In genomic region chr10:84372161-84373095, GRCm38 (mm10) we compare ENCODE assay signal across 9 mouse cellular contexts.
DNase-seq lines count a peak whose midpoint lies in the region; ATAC-seq and TF ChIP-seq lines count a peak whose summit lies in the region.
"Had no signal": no experiment of that assay in that cellular context is flagged by ENCODE, and none has a peak within 500 bp of the region (broad histone marks: within the 10 kb centered on the region; RNA-seq: fewer than 3 reads in every experiment).

No protein-coding gene starts in this region.

- no peaks in the 10 kb centered on the region for H3K9me3 ChIP-seq in embryonic facial prominence, embryonic 11.5 days (replicated peaks; ENCODE audit: control insufficient read depth, low read length)
- H3K9me3 ChIP-seq in embryonic facial prominence, embryonic 10.5 days = no peaks in the 10 kb centered on the region
- H3K9me3 ChIP-seq in hindbrain, embryonic 14.5 days (ENCODE audit: control insufficient read depth, low read length) = no peaks in the 10 kb centered on the region
- H3K9me3 ChIP-seq in midbrain, embryonic 16.5 days (replicated peaks; ENCODE audit: control insufficient read depth, low read length, poor library complexity, severe bottlenecking) = no peaks in the 10 kb centered on the region
- no peaks in the 10 kb centered on the region for H3K9me3 ChIP-seq in liver, embryonic 11.5 days (ENCODE audit: control insufficient read depth, low read length)

- H3K4me3 ChIP-seq in embryonic facial prominence, embryonic 11.5 days (ENCODE audit: low read depth, low read length) = no peak overlapping the region
- H3K4me3 ChIP-seq in embryonic facial prominence, embryonic 10.5 days = no peak overlapping the region
- H3K4me3 ChIP-seq in hindbrain, embryonic 14.5 days (replicated peaks; ENCODE audit: low read length) = no peak overlapping the region
- H3K4me3 ChIP-seq in midbrain, embryonic 16.5 days (ENCODE audit: low read depth, low read length) = no peak overlapping the region
- H3K4me3 ChIP-seq in liver, embryonic 11.5 days (ENCODE audit: low read depth, low read length) = no peak overlapping the region

- no peak overlapping the region for H3K27ac ChIP-seq in embryonic facial prominence, embryonic 11.5 days (replicated peaks; ENCODE audit: low read depth, low read length)
- no peak overlapping the region for H3K27ac ChIP-seq in embryonic facial prominence, embryonic 10.5 days (replicated peaks)
- no peak overlapping the region for H3K27ac ChIP-seq in hindbrain, embryonic 14.5 days
- peak overlapping the region; percentile 13 for H3K27ac ChIP-seq in midbrain, embryonic 16.5 days (ENCODE audit: low read length)
- no peak overlapping the region for H3K27ac ChIP-seq in liver, embryonic 11.5 days (ENCODE audit: low read depth, low read length)

- no peak overlapping the region for H3K4me2 ChIP-seq in embryonic facial prominence, embryonic 11.5 days (ENCODE audit: low read depth, low read length)
- peak overlapping the region; percentile 25; the same call in 1 of the 2 replicates for H3K4me2 ChIP-seq in hindbrain, embryonic 14.5 days (replicated peaks)
- H3K4me2 ChIP-seq in midbrain, embryonic 16.5 days (ENCODE audit: low read length) = peak overlapping the region; percentile 18; the same call in 1 of the 2 replicates
- no peak overlapping the region for H3K4me2 ChIP-seq in liver, embryonic 11.5 days

- no peak for DNase-seq in embryonic facial prominence, embryonic 11.5 days (ENCODE audit: low spot score)
- DNase-seq in embryonic facial prominence, embryonic 10.5 days (ENCODE audit: low spot score) = no peak
- peak; percentile 77 for DNase-seq in brain, embryonic 14.5 days (ENCODE audit: low read depth)
- DNase-seq in hindbrain, embryonic 14.5 days (ENCODE audit: low spot score) = no peak
- no peak for DNase-seq in lung, postnatal 36 days
- no peak for DNase-seq in liver, embryonic 11.5 days (ENCODE audit: low spot score)
- no peak for DNase-seq in kidney, adult 8-10 months
- DNase-seq: adrenal gland, adult 8-10 months had no signal

- no peak overlapping the region for H3K9ac ChIP-seq in embryonic facial prominence, embryonic 11.5 days (replicated peaks; ENCODE audit: low read length)
- H3K9ac ChIP-seq in hindbrain, embryonic 14.5 days = peak overlapping the region; percentile 16; the same call in 1 of the 2 replicates
- H3K9ac ChIP-seq in midbrain, embryonic 16.5 days (ENCODE audit: low read depth, low read length) = peak overlapping the region; percentile 54; the same call in 1 of the 2 replicates
- H3K9ac ChIP-seq in liver, embryonic 11.5 days (ENCODE audit: low read depth, low read length) = no peak overlapping the region

- no peaks in the 10 kb centered on the region for H3K4me1 ChIP-seq in embryonic facial prominence, embryonic 11.5 days (ENCODE audit: control insufficient read depth, insufficient read depth, low read length)
- peaks cover 19% of the 10 kb centered on the region for H3K4me1 ChIP-seq in embryonic facial prominence, embryonic 10.5 days
- peaks cover 16% of the 10 kb centered on the region for H3K4me1 ChIP-seq in hindbrain, embryonic 14.5 days (replicated peaks; ENCODE audit: control insufficient read depth, insufficient read depth, low read length)
- peaks cover 11% of the 10 kb centered on the region for H3K4me1 ChIP-seq in midbrain, embryonic 16.5 days (ENCODE audit: control insufficient read depth, insufficient read depth, low read length)
- H3K4me1 ChIP-seq in liver, embryonic 11.5 days (replicated peaks; ENCODE audit: control insufficient read depth, insufficient read depth, low read length) = no peaks in the 10 kb centered on the region; the same call in 1 of the 2 replicates

- peak; percentile 56; the same call in 1 of the 2 replicates for ATAC-seq in embryonic facial prominence, embryonic 11.5 days (replicated peaks; ENCODE audit: insufficient number of reproducible peaks, low FRiP score, low TSS enrichment, low read depth)
- peak; percentile 74 for ATAC-seq in hindbrain, embryonic 14.5 days (ENCODE audit: low FRiP score)
- ATAC-seq in midbrain, embryonic 16.5 days = peak; percentile 81
- no peak for ATAC-seq in liver, embryonic 11.5 days (replicated peaks; ENCODE audit: low FRiP score)

- no peaks in the 10 kb centered on the region; the same call in 1 of the 2 replicates for H3K36me3 ChIP-seq in embryonic facial prominence, embryonic 11.5 days (replicated peaks; ENCODE audit: control insufficient read depth, insufficient read depth, low read depth, low read length)
- peaks cover 50% of the 10 kb centered on the region for H3K36me3 ChIP-seq in embryonic facial prominence, embryonic 10.5 days (replicated peaks)
- H3K36me3 ChIP-seq in hindbrain, embryonic 14.5 days (replicated peaks; ENCODE audit: control insufficient read depth, insufficient read depth) = peaks cover 15% of the 10 kb centered on the region; the same call in 1 of the 2 replicates
- peaks cover 11% of the 10 kb centered on the region; the same call in 1 of the 2 replicates for H3K36me3 ChIP-seq in midbrain, embryonic 16.5 days (ENCODE audit: control insufficient read depth, insufficient read depth, low read length)
- no peaks in the 10 kb centered on the region for H3K36me3 ChIP-seq in liver, embryonic 11.5 days (ENCODE audit: control insufficient read depth, insufficient read depth, low read length)

- TF ChIP-seq CTCF in brain, embryonic 14.5 days (IDR thresholded peaks at IDR 0.05; ENCODE audit: borderline replicate concordance, extremely low read depth, insufficient read depth, insufficient read length) = no peak

- no peaks in the 10 kb centered on the region for H3K27me3 ChIP-seq in embryonic facial prominence, embryonic 11.5 days (ENCODE audit: control insufficient read depth, insufficient read depth, low read length)
- H3K27me3 ChIP-seq in embryonic facial prominence, embryonic 10.5 days (replicated peaks; ENCODE audit: low read depth, poor library complexity, severe bottlenecking) = no peaks in the 10 kb centered on the region
- H3K27me3 ChIP-seq in hindbrain, embryonic 14.5 days (ENCODE audit: control insufficient read depth, insufficient read depth, low read length) = no peaks in the 10 kb centered on the region
- H3K27me3 ChIP-seq in midbrain, embryonic 16.5 days (ENCODE audit: control insufficient read depth, insufficient read depth, low read depth, low read length) = no peaks in the 10 kb centered on the region
- H3K27me3 ChIP-seq in liver, embryonic 11.5 days (replicated peaks; ENCODE audit: control insufficient read depth, insufficient read depth, low read length) = no peaks in the 10 kb centered on the region

- no peak for TF ChIP-seq POLR2A in brain, embryonic 14.5 days (IDR thresholded peaks at IDR 0.05; ENCODE audit: borderline replicate concordance, extremely low read depth, insufficient read depth, insufficient read length, poor library complexity, severe bottlenecking)

- WGBS in embryonic facial prominence, embryonic 11.5 days = 50% methylated on average over 18 of the region's 18 CpGs
- 52% methylated on average over 18 of the region's 18 CpGs for WGBS in embryonic facial prominence, embryonic 10.5 days
- WGBS in hindbrain, embryonic 14.5 days = 24% methylated on average over 18 of the region's 18 CpGs
- WGBS in midbrain, embryonic 16.5 days = 20% methylated on average over 18 of the region's 18 CpGs
- 60% methylated on average over 18 of the region's 18 CpGs for WGBS in liver, embryonic 11.5 days

Comparison
In these comparisons a context has a peak if more than half of its experiments do, and no peak if none do; other contexts are left out.
1. H3K4me2 ChIP-seq: peak in hindbrain, embryonic 14.5 days (single experiment) and midbrain, embryonic 16.5 days (single experiment); none in embryonic facial prominence, embryonic 11.5 days (single experiment) and liver, embryonic 11.5 days (single experiment).
2. H3K9ac ChIP-seq: peak in hindbrain, embryonic 14.5 days (single experiment) and midbrain, embryonic 16.5 days (single experiment); none in embryonic facial prominence, embryonic 11.5 days (single experiment) and liver, embryonic 11.5 days (single experiment).